Mouse (Mus musculus) frontal cortex, adult (tissue): Measurements from ENCODE around the gene St6galnac5.
"Not testable (repeated sequence)": the region's sequence is repeated elsewhere in the genome, so short reads cannot be mapped to it uniquely, and the experiment has no call there.

Experiments
- ATAC-seq: cut with Nextera tagmentation; 2 replicates; pipeline ENCODE4 v1.9.2; 2017; ENCODE audit warnings: mild to moderate bottlenecking, moderate library complexity, mixed read lengths; ENCODE audit not compliant: low TSS enrichment

The St6galnac5 gene

DNA sequence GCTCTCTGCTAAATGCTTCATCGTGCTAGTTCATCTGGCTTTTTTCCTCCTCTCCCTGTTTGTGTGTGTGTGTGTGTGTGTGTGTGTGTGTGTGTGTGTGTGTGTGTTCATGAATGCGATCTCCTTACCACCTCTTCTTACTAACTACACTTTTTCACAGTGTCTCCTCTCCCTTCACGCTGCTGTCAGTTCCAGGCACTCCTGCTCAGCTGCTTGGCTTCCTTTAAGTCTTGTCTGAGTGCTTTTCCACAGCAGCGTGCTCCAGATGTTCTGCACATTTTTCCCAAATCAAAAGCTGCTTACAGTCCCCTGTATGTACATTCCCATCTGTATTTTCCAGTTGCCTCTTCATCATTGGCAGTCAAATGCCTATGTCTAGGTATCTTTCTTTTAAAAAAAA lies 189.0 kb downstream of the St6galnac5 start:
- peak; percentile 51 for ATAC-seq

DNA sequence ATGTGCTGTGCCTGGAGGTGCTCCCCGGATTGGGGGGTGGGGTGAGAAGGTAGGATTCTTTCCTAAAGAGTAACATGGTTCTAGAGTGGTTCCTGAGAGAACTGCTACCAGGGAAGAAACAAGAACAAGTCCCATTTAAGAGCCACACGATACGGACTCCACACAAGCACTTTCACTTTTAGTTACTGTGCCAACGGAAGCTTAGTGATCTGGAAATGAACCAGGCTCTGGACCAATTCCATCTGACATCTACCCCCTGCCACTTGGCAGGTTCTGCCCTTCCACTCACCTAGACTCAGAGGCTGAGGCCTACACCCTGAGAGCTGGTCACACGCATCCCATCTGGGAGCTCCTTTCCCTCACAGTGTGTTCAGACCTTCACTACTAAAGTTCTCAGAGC lies 189.4 kb downstream of the St6galnac5 start:
- ATAC-seq, result peak; percentile 49; the same call in 1 of the 2 replicates

DNA sequence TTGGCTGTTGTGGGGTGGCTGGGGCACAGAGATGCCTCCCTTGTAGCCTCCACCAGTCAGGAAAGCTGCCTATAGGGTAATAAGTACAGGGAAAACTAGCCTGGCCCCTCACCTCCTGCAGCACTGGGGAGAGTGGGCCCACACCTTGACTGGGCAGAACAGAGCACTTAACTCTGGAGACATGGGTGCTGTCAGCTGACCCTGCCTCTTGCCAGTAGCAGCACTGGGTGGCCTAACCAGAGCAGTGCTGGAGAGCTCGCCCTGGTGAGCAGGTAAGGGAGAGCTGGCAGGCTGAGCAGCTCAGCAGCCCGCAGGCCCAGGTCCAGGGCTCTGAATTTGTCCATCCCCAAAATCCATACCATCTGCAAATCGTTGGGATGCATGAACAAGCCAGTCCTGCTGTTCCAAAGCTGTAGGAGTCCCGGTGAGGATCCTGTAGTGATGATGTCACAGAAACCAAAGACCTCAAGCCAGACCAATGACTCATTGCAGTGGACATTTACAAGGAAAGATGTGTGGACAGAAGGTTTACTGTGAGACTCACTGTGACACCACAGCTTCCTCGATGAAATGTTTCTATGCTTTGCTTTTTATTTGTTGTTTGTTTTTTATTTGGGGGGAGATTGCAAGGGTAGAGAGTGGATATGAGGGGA lies 193.6 kb downstream of the St6galnac5 start:
- not testable (repeated sequence) for ATAC-seq

DNA sequence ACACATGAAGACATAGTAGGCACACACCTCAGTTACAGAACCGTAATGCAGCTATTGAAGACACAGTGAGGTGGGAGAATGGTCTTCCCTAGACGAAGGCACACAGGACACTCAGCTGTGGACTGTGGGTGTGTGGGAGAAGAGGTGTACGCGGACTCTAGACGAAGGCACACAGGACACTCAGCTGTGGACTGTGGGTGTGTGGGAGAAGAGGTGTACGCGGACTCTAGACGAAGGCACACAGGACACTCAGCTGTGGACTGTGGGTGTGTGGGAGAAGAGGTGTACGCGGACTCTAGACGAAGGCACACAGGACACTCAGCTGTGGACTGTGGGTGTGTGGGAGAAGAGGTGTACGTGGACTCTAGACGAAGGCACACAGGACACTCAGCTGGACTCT lies 197.7 kb downstream of the St6galnac5 start:
- ATAC-seq, result peak; percentile 60; the same call in 1 of the 2 replicates

DNA sequence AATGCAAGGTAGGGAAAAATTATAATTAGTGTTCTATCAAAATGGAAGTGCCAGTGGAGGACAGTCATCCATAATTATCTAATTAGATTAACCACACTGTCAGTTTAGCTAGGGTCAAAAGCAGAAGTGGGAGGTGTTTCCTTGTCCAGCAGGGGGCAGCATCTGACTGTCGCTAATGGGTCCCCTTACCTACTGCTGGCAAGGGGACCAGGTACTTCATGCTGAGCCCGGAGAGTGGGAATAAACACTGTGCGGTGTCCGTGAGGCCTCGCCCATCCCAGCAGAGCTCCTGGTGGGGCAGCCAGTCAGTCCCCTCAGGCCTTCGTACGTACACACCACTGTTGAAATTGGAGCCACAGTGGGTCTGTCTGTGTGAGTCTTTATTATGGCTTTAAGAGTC lies 198.3 kb downstream of the St6galnac5 start:
- peak; percentile 90 for ATAC-seq

DNA sequence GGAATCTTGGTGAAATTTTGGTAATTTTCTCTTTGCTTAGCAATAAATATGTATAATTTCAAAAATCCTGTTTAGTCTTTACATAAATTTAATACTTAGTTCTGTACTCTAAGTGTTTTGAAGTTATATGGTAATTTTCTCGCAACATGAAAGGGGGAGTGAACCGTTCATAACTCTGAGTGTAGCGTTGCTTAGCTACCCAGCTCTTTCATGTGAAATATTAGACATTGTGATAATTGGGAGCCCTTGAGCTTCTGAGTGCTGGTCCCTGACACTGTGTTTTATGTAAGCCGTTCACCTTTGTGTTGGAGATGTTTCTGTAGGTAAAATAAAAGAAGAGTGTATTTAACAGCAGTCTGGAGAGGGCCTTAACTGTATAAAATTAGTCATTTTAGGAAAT lies 202.2 kb downstream of the St6galnac5 start:
- no peak for ATAC-seq

DNA sequence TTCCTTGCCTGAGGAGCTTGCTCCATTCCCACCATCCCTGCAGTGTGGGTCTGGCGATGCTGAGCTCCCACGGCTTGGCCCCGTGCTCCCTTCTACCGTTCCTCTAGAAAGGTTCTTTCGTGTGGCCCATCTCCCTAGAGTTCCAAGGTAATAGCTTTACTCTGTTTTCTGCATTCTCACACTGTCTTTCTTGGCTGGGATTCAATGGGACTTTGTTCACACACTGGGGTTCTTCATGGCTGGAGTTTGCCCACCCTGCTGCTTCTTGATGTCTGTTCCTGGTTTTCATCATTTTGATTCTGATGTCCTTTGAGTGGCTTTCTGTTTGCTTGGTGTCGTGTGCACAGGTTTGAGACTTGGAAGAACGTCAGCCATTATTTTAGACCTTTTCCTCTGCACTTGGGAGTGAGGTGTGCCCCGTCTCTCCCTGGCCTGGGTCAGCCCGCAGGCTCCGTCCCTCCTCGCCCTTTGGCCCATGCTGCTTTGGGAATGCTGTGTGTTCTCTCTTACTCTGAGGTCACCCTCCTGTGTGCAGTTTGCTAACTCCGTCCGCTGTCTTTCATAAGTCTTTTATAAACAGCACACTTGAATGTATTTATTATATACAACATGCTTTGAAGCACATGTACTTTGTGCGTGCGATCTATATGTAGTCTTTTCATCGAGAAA lies 205.0 kb downstream of the St6galnac5 start:
- ATAC-seq, result no peak

DNA sequence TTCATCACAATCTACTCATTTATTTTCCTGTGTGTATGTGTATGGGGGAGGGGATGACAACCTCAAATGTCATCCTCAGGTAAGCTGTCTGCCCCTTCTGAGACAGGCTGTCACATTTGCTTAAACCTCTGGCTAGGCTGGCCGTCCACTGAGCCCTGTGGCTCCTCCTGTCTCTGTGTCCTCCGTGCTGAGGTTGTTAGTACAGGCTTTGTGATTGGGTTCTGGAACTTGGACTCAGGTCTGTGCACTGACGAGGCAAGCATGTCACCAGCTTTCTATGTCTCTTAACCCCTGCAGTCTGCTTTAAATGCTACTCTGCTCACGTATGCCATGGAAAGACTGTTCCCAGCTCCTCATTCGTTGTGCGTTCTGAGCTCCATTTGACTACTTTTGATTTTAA lies 205.7 kb downstream of the St6galnac5 start:
- no peak for ATAC-seq

DNA sequence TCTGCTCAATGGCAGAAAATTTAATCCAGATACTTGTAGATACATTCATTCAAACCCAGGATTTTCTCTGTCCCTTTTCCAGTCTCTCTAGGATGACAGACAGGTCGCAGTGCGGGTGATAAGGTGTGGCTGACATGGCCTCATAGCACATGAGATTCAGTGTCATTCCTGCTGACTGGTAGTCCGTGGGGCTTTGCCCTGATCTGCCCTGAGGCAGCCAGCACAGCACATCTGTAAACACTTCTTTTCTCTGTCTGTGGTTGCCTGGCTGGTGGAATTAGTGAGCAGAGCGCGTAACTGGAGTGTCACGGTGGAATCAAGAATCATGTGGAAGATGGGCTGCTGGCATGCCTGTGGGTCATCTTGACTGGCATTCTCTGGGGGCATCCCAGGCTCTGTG lies 212.0 kb downstream of the St6galnac5 start:
- no peak for ATAC-seq

DNA sequence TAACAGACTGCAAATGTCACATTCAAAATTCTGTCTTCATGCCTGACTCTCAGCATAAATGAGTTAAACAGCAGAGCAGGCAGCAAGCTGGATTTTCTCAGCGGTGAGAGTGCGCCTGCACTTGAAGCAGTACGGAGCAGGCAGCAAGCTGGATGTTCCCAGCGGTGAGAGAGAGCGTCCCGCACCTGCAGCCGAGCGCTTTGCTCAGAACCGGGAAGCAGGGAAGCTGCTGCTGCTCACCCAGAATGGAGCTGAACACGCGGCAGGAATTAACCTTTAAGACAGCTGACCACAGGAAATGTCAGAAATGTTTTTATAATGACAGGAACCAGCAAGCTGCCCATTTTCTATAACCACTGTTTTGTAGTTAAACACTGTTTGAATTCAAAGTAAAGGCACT lies 214.6 kb downstream of the St6galnac5 start:
- ATAC-seq, result 0 out of 2 replicates have a peak, but pooled peaks have one; percentile 48
